Comparison of ENCODE assay signal across 9 mouse cellular contexts in the genomic region with DNA sequence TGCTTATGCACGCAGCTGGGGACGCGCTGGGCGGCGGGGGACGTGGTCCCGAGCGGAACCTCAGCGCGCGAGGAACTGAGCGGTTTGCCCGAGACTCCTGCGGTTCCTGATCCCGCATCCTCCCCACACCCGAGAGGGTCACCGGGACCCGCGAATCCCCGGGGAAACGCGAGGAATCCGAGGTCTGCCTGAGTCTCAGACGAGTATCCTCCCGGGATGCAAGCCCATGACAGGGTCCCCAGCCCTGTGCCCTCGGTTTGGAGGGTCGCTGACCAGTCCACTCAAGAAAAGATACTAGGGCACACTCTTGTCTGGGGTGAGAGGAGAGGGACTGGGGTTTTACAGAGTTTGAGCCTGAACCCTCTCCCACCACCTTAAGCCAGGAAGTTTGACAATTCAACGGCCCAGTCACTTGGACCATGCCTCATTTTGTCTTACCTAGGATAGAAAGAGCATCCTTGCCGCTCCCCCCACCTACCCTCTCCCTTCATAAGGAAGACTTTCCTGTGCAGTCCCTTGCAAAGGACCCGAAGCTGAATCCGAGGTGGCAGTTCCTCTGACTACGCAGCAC. TPM values are rescaled to one million over a fixed set of nuclear protein-coding genes. Genes with fewer than 3 reads are reported as not detected.
DNase-seq lines count a peak whose midpoint lies in the region; ATAC-seq lines count a peak whose summit lies in the region.
"Had no signal": no experiment of that assay in that cellular context is flagged by ENCODE, and none has a peak within 500 bp of the region (broad histone marks: within the 10 kb centered on the region; RNA-seq: fewer than 3 reads in every experiment).

No protein-coding gene starts in this region.

- peak overlapping the region; percentile 58 to 68 for H3K4me3 ChIP-seq in heart, embryonic 14.5 days (ENCODE audit: control insufficient read depth in 1 of 2, insufficient read depth in 1 of 2, low read depth in 1 of 2, low read length in 2 of 2)
- H3K4me3 ChIP-seq in hindbrain, embryonic 14.5 days (replicated peaks; ENCODE audit: low read length), result peak overlapping the region; percentile 66
- peak overlapping the region; percentile 68 for H3K4me3 ChIP-seq in midbrain, embryonic 14.5 days (replicated peaks; ENCODE audit: low read depth, low read length)

- peak overlapping the region; percentile 76 for H3K9ac ChIP-seq in heart, embryonic 14.5 days (ENCODE audit: low read length)
- H3K9ac ChIP-seq in hindbrain, embryonic 14.5 days, result peak overlapping the region; percentile 83
- H3K9ac ChIP-seq in midbrain, embryonic 14.5 days (replicated peaks; ENCODE audit: low read length), result peak overlapping the region; percentile 86

- peaks cover 5 to 6% of the 10 kb centered on the region in 2 experiments for H3K4me1 ChIP-seq in heart, embryonic 14.5 days (ENCODE audit: control insufficient read depth in 2 of 2, insufficient read depth in 2 of 2, low read length in 2 of 2)
- H3K4me1 ChIP-seq in hindbrain, embryonic 14.5 days (replicated peaks; ENCODE audit: control insufficient read depth, insufficient read depth, low read length), result 0 out of 2 replicates have a peak, but pooled peaks cover 11% of the 10 kb centered on the region
- peaks cover 14% of the 10 kb centered on the region for H3K4me1 ChIP-seq in midbrain, embryonic 14.5 days (ENCODE audit: control insufficient read depth, insufficient read depth, low read length)

- no peaks in the 10 kb centered on the region for H3K9me3 ChIP-seq in heart, embryonic 14.5 days (ENCODE audit: control insufficient read depth, low read length)
- H3K9me3 ChIP-seq in hindbrain, embryonic 14.5 days (ENCODE audit: control insufficient read depth, low read length), result no peaks in the 10 kb centered on the region
- H3K9me3 ChIP-seq in midbrain, embryonic 14.5 days (ENCODE audit: control insufficient read depth, low read length), result no peaks in the 10 kb centered on the region

- 6% methylated on average over 32 of the region's 32 CpGs for WGBS in heart, embryonic 14.5 days
- WGBS in hindbrain, embryonic 14.5 days, result 5% methylated on average over 32 of the region's 32 CpGs
- WGBS in midbrain, embryonic 14.5 days, result 5% methylated on average over 32 of the region's 32 CpGs

- H3K4me2 ChIP-seq in heart, embryonic 14.5 days (ENCODE audit: low read length), result peak overlapping the region; percentile 97
- peak overlapping the region; percentile 84 for H3K4me2 ChIP-seq in hindbrain, embryonic 14.5 days (replicated peaks)
- peak overlapping the region; percentile 93 for H3K4me2 ChIP-seq in midbrain, embryonic 14.5 days (ENCODE audit: low read length)

- peaks cover 51% of the 10 kb centered on the region for H3K27me3 ChIP-seq in heart, embryonic 14.5 days (ENCODE audit: control insufficient read depth, insufficient read depth, low read length)
- H3K27me3 ChIP-seq in hindbrain, embryonic 14.5 days (ENCODE audit: control insufficient read depth, insufficient read depth, low read length), result peaks cover 22% of the 10 kb centered on the region
- peaks cover 18% of the 10 kb centered on the region for H3K27me3 ChIP-seq in midbrain, embryonic 14.5 days (ENCODE audit: control insufficient read depth, insufficient read depth, low read length)

- no peaks in the 10 kb centered on the region for H3K36me3 ChIP-seq in heart, embryonic 14.5 days (ENCODE audit: control insufficient read depth, insufficient read depth, low read length)
- H3K36me3 ChIP-seq in hindbrain, embryonic 14.5 days (replicated peaks; ENCODE audit: control insufficient read depth, insufficient read depth), result no peaks in the 10 kb centered on the region
- no peaks in the 10 kb centered on the region for H3K36me3 ChIP-seq in midbrain, embryonic 14.5 days (ENCODE audit: control insufficient read depth, insufficient read depth, low read length)

- ATAC-seq in heart, embryonic 14.5 days (ENCODE audit: insufficient number of reproducible peaks, insufficient read depth, low FRiP score, low read depth), result no peak
- 0 out of 2 replicates have a peak, but pooled peaks have one; percentile 9 for ATAC-seq in common myeloid progenitor, adult 5-6 weeks (replicated peaks; ENCODE audit: low read depth, poor library complexity, severe bottlenecking)
- peak; percentile 3; the same call in 1 of the 2 replicates for ATAC-seq in hindbrain, embryonic 14.5 days (ENCODE audit: low FRiP score)
- peak; percentile 28 for ATAC-seq in midbrain, embryonic 14.5 days (ENCODE audit: low FRiP score, low TSS enrichment)

- intact Hi-C loops in heart, postnatal 25 days (cut with DNase I), result no loop called here

- no peak overlapping the region for H3K27ac ChIP-seq in heart, embryonic 14.5 days (replicated peaks in 1 of 2; ENCODE audit: control insufficient read depth in 1 of 2, insufficient read depth in 1 of 2, low read depth in 2 of 2, low read length in 2 of 2)
- peak overlapping the region; percentile 60 for H3K27ac ChIP-seq in hindbrain, embryonic 14.5 days
- H3K27ac ChIP-seq in midbrain, embryonic 14.5 days (replicated peaks; ENCODE audit: low read depth, low read length), result peak overlapping the region; percentile 57; the same call in 1 of the 2 replicates

- DNase-seq in heart, postnatal 25 days (ENCODE audit: low spot score), result no peak
- no peak for DNase-seq in hindbrain, embryonic 14.5 days (ENCODE audit: low spot score)
- peak; percentile 21 for DNase-seq in midbrain, embryonic 14.5 days
- DNase-seq in ovary, adult 18-20 months (ENCODE audit: low spot score), result no peak
- DNase-seq in right cerebral cortex, postnatal 36 days (ENCODE audit: low spot score in 2 of 2), result no peak
- no peak for DNase-seq in right cerebral cortex, postnatal 25 days

RNA-seq across cellular contexts. Expression of gene Bean1, which starts 0.9 kb away (rescaled TPM):
- polyA plus RNA-seq in heart, embryonic 14.5 days (2014; fragmentation: Nextera tagmentation; extraction: Ambion mirVana), result 1.3 and 1.5 TPM in 2 replicates
- total RNA-seq in heart, postnatal 25 days (2021), result 1 to 10 TPM in 1 of 2 experiments, under 1 TPM in 1; 0.98 to 1.2 TPM
- not detected in 2 replicates for total RNA-seq in common myeloid progenitor, adult 5-6 weeks (2017)
- polyA plus RNA-seq in hindbrain, embryonic 14.5 days (2014; fragmentation: Nextera tagmentation; extraction: Ambion mirVana), result 9.3 and 10.8 TPM in 2 replicates
- polyA plus RNA-seq in midbrain, embryonic 14.5 days (2014; fragmentation: Nextera tagmentation; extraction: Ambion mirVana), result 6.3 and 8.3 TPM in 2 replicates
- total RNA-seq: CH12.LX had no signal

Comparison
In these comparisons a context has a peak if more than half of its experiments do, and no peak if none do; other contexts are left out.
1. H3K27ac ChIP-seq: peak in hindbrain, embryonic 14.5 days (single experiment) and midbrain, embryonic 14.5 days (single experiment); none in heart, embryonic 14.5 days (0 of 2).
2. Peak in every context shown above with its lines, with median percentiles within 50 percentile points of each other: H3K4me2 ChIP-seq, H3K4me3 ChIP-seq and H3K9ac ChIP-seq.